Mouse (Mus musculus) kidney, adult 9 months (tissue): ENCODE measurements around the gene Nsf.

Source experiments
- DNase-seq: peaks from one replicate; pipeline ENCODE4 v3.0.0; 2022

Nsf gene

GRCm38 (mm10) chr11:103953896-103954292, at the start of gene Nsf:
TSS of gene Nsf (minus strand) at chr11:103954056.
- peak; percentile 87 for DNase-seq

GRCm38 (mm10) chr11:104003397-104003796, 49.5 kb upstream of the Nsf start:
- no peak for DNase-seq

- no peak for DNase-seq
Observed at GRCm38 (mm10) chr11:104002191-104002590, 48.3 kb upstream of the Nsf start.

- no peak for DNase-seq
Observed at GRCm38 (mm10) chr11:104001395-104001955, 47.6 kb upstream of the Nsf start.

GRCm38 (mm10) chr11:104000667-104001394, 47.0 kb upstream of the Nsf start:
- DNase-seq: peak; percentile 21

- DNase-seq: no peak
Observed at GRCm38 (mm10) chr11:103998737-103999136, 44.9 kb upstream of the Nsf start.

- peak; percentile 59 for DNase-seq
Observed at GRCm38 (mm10) chr11:103997385-103997784, 43.5 kb upstream of the Nsf start.

GRCm38 (mm10) chr11:103992638-103993037, 38.8 kb upstream of the Nsf start:
- no peak for DNase-seq

GRCm38 (mm10) chr11:103990049-103990557, 36.2 kb upstream of the Nsf start:
- peak; percentile 17 for DNase-seq

- peak; percentile 61 for DNase-seq
Observed at GRCm38 (mm10) chr11:103987423-103987822, 33.6 kb upstream of the Nsf start.

GRCm38 (mm10) chr11:103984067-103984466, 30.2 kb upstream of the Nsf start:
- no peak for DNase-seq

- no peak for DNase-seq
Observed at GRCm38 (mm10) chr11:103981826-103982225, 28.0 kb upstream of the Nsf start.

GRCm38 (mm10) chr11:103979381-103979780, 25.5 kb upstream of the Nsf start:
- no peak for DNase-seq

- DNase-seq: no peak
Observed at GRCm38 (mm10) chr11:103970876-103971275, 17.0 kb upstream of the Nsf start.

- DNase-seq: no peak
Observed at GRCm38 (mm10) chr11:103969278-103969677, 15.4 kb upstream of the Nsf start.

- DNase-seq: no peak
Observed at GRCm38 (mm10) chr11:103967106-103967735, 13.4 kb upstream of the Nsf start.

GRCm38 (mm10) chr11:103956866-103957265, 3.0 kb upstream of the Nsf start:
- no peak for DNase-seq

- DNase-seq: peak; percentile 22
Observed at GRCm38 (mm10) chr11:103953032-103953895, 592 bp downstream of the Nsf start.

- DNase-seq: no peak
Observed at GRCm38 (mm10) chr11:103952635-103953031, 1.2 kb downstream of the Nsf start.

- DNase-seq: no peak
Observed at GRCm38 (mm10) chr11:103951106-103951505, 2.8 kb downstream of the Nsf start.

GRCm38 (mm10) chr11:103948952-103949351, 4.9 kb downstream of the Nsf start:
- DNase-seq: no peak

GRCm38 (mm10) chr11:103942740-103943139, 11.1 kb downstream of the Nsf start:
- DNase-seq: no peak

GRCm38 (mm10) chr11:103941351-103941750, 12.5 kb downstream of the Nsf start:
- DNase-seq: peak; percentile 22
